Mouse (Mus musculus): ENCODE results near the gene Gpalpp1.

Gene Gpalpp1

GRCm38 (mm10) chr14:76099543-76099942, 11.0 kb downstream of the Gpalpp1 start:
- DNase-seq (ENCODE audit: low read depth, low spot score) = no peak

- DNase-seq (ENCODE audit: low read depth, low spot score) = no peak
These were observed 12.7 kb downstream of the Gpalpp1 start for GRCm38 (mm10) chr14:76097815-76098214.

GRCm38 (mm10) chr14:76097244-76097643, 13.3 kb downstream of the Gpalpp1 start:
- no peak for DNase-seq (ENCODE audit: low read depth, low spot score)

GRCm38 (mm10) chr14:76084188-76084587, 26.4 kb downstream of the Gpalpp1 start:
- peak; percentile 71 for DNase-seq (ENCODE audit: low read depth, low spot score)

- DNase-seq (ENCODE audit: low read depth, low spot score) = peak; percentile 52
These were observed 28.4 kb downstream of the Gpalpp1 start for GRCm38 (mm10) chr14:76082086-76082636.

GRCm38 (mm10) chr14:76081451-76081850, 29.1 kb downstream of the Gpalpp1 start:
- peak; percentile 85 for DNase-seq (ENCODE audit: low read depth, low spot score)

- DNase-seq (ENCODE audit: low read depth, low spot score) = peak; percentile 77
These were observed 33.5 kb downstream of the Gpalpp1 start for GRCm38 (mm10) chr14:76077088-76077491.

GRCm38 (mm10) chr14:76076602-76077001, 34.0 kb downstream of the Gpalpp1 start:
- no peak for DNase-seq (ENCODE audit: low read depth, low spot score)

GRCm38 (mm10) chr14:76075721-76076120, 34.8 kb downstream of the Gpalpp1 start:
- no peak for DNase-seq (ENCODE audit: low read depth, low spot score)

GRCm38 (mm10) chr14:76074206-76074605, 36.4 kb downstream of the Gpalpp1 start:
- no peak for DNase-seq (ENCODE audit: low read depth, low spot score)

GRCm38 (mm10) chr14:76072626-76073025, 37.9 kb downstream of the Gpalpp1 start:
- no peak for DNase-seq (ENCODE audit: low read depth, low spot score)

- DNase-seq (ENCODE audit: low read depth, low spot score) = no peak
These were observed 41.3 kb downstream of the Gpalpp1 start for GRCm38 (mm10) chr14:76069296-76069695.

- DNase-seq (ENCODE audit: low read depth, low spot score) = no peak
These were observed 42.3 kb downstream of the Gpalpp1 start for GRCm38 (mm10) chr14:76068296-76068695.

- DNase-seq (ENCODE audit: low read depth, low spot score) = no peak
These were observed 43.3 kb downstream of the Gpalpp1 start for GRCm38 (mm10) chr14:76067237-76067636.

- no peak for DNase-seq (ENCODE audit: low read depth, low spot score)
These were observed 51.1 kb downstream of the Gpalpp1 start for GRCm38 (mm10) chr14:76059441-76059840.

GRCm38 (mm10) chr14:76053726-76054125, 56.8 kb downstream of the Gpalpp1 start:
- DNase-seq (ENCODE audit: low read depth, low spot score) = no peak

GRCm38 (mm10) chr14:76051966-76052365, 58.6 kb downstream of the Gpalpp1 start:
- DNase-seq (ENCODE audit: low read depth, low spot score) = no peak

GRCm38 (mm10) chr14:76045767-76046166, 64.8 kb downstream of the Gpalpp1 start:
- no peak for DNase-seq (ENCODE audit: low read depth, low spot score)

GRCm38 (mm10) chr14:76044164-76044557, 66.4 kb downstream of the Gpalpp1 start:
- no peak for DNase-seq (ENCODE audit: low read depth, low spot score)

GRCm38 (mm10) chr14:76043251-76044163, 67.1 kb downstream of the Gpalpp1 start:
- DNase-seq (ENCODE audit: low read depth, low spot score) = no peak
